Mouse (Mus musculus) forebrain, embryonic 14.5 days (tissue): ENCODE measurements around the gene Gm20388. TPM values are rescaled to one million over a fixed set of nuclear protein-coding genes. Genes with fewer than 3 reads are reported as not detected.

Source experiments
- ATAC-seq: fragments of 200-750 bp; cut with Nextera tagmentation; 2 replicates; pipeline ENCODE4 v1.8.0; 2017; ENCODE audit warnings: mild to moderate bottlenecking, moderate library complexity
- DNase-seq: peaks from one replicate; pipeline ENCODE4 v3.0.0-alpha.2; 2015; ENCODE audit warnings: low spot score
- H3K27ac ChIP-seq: fragments of 300-500 bp; sonication (generic); 2 replicates; pipeline ENCODE4 v1.5.1; 2014; ENCODE audit warnings: low read depth, mild to moderate bottlenecking, control low read depth, low read length, moderate library complexity
- H3K27me3 ChIP-seq: fragments of 300-500 bp; sonication (generic); replicated peaks from 2 replicates; pipeline ENCODE4 v1.6.1; 2014; ENCODE audit warnings: low read length, control low read depth, mixed read lengths; ENCODE audit not compliant: control insufficient read depth, insufficient read depth
- H3K36me3 ChIP-seq: fragments of 300-500 bp; sonication (generic); 2 replicates; pipeline ENCODE4 v1.6.1; 2014; ENCODE audit warnings: low read length, control low read depth; ENCODE audit not compliant: control insufficient read depth, insufficient read depth
- H3K4me1 ChIP-seq: fragments of 300-500 bp; sonication (generic); 2 replicates; pipeline ENCODE4 v1.6.1; 2014; ENCODE audit warnings: antibody characterized with exemption, low read length, control low read depth; ENCODE audit not compliant: control insufficient read depth, insufficient read depth
- H3K4me2 ChIP-seq: fragments of 300-500 bp; sonication (generic); 2 replicates; pipeline ENCODE4 v1.6.1; 2014; ENCODE audit warnings: mild to moderate bottlenecking, control low read depth, low read length
- H3K4me3 ChIP-seq: fragments of 300-500 bp; sonication (generic); 2 replicates; pipeline ENCODE4 v1.5.1; 2014; ENCODE audit warnings: low read depth, low read length, control low read depth
- H3K9ac ChIP-seq: fragments of 300-500 bp; sonication (generic); 2 replicates; pipeline ENCODE4 v1.6.1; 2014; ENCODE audit warnings: mild to moderate bottlenecking, low read length, control low read depth, moderate library complexity
- H3K9me3 ChIP-seq: fragments of 300-500 bp; sonication (generic); replicated peaks from 2 replicates; pipeline ENCODE4 v1.6.1; 2016; ENCODE audit warnings: low read length, control low read depth, mixed read lengths; ENCODE audit not compliant: control insufficient read depth
- WGBS: fragments of 180-500 bp; shearing (Covaris S2); extraction: QIAGEN DNeasy Blood & Tissue Kit; methylation state at CpG from one replicate; pipeline ENCODE4 v1.1.7; 2014; 5-methylcytosine and 5-hydroxymethylcytosine counted together
- polyA plus RNA-seq: library from polyadenylated mRNA; unstranded; fragments of >200 nt; fragmentation: Nextera tagmentation; extraction: Ambion mirVana; gene quantifications from 2 replicates; pipeline ENCODE4 v1.2.1, GENCODE M21; 2014

Gm20388 gene
- polyA plus RNA-seq, 1 experiment from 2014 or later = 7.4 TPM

- 0 out of 2 replicates have a peak, but pooled peaks cover 5% of the 10 kb centered on the region for H3K36me3 ChIP-seq
- ATAC-seq = no peak
- H3K4me2 ChIP-seq = peak overlapping the region; percentile 85
- DNase-seq = peak; percentile 59
- no peaks in the 10 kb centered on the region for H3K9me3 ChIP-seq
- H3K27me3 ChIP-seq = peaks cover 19% of the 10 kb centered on the region
- peak overlapping the region; percentile 95 for H3K27ac ChIP-seq
- peak overlapping the region; percentile 73 for H3K4me3 ChIP-seq
- WGBS = 66% methylated on average over 17 of the region's 17 CpGs
- peaks cover 30% of the 10 kb centered on the region for H3K4me1 ChIP-seq
- H3K9ac ChIP-seq = peak overlapping the region; percentile 88
Observed at GRCm38 (mm10) chr8:122675596-122676420, 2765.2 kb downstream of the Gm20388 start.

DNA sequence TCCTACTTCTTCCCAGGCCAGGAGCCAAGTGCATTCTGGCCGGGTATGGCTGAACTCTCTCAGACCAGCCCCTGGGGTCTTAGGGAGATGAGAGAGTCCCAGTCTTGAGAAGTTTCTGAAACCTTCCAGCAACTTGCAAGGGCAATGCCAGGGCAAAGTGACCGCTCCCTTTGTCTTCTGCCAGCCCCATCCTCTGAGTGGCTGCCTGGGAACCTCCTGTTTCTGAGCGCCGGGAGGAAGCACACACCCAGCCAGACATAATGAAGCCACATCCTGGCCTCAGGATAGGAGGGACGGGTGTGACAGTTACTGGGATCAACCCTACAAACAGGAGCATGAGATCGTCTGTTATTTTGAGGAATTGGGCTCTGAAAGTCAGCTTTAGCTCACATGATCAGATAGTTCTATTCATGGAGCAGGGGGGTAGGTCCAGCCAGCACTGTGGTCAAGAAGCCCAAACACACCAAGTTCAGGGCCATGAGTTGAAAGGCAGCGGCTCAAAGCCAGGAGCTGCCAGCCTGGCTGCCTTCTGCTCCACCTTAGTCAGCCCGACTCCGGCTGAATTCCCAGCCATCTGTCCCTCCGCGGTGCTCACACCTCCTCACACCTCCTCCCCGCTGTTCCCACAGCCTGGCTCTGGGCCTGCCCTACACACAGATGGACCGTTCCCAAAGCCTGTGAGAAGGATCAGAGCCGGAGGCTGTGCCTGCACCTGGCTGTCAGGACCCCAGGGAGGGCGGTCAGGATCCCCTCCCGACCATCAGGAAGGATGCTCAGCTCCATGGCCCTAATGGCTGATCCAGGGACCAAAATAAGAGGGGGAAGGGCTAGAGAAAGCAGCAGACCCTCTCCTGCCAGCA lies 2766.2 kb downstream of the Gm20388 start:
- H3K36me3 ChIP-seq = 0 out of 2 replicates have a peak, but pooled peaks cover 5% of the 10 kb centered on the region
- peaks cover 30% of the 10 kb centered on the region for H3K4me1 ChIP-seq
- H3K27me3 ChIP-seq = peaks cover 21% of the 10 kb centered on the region

DNA sequence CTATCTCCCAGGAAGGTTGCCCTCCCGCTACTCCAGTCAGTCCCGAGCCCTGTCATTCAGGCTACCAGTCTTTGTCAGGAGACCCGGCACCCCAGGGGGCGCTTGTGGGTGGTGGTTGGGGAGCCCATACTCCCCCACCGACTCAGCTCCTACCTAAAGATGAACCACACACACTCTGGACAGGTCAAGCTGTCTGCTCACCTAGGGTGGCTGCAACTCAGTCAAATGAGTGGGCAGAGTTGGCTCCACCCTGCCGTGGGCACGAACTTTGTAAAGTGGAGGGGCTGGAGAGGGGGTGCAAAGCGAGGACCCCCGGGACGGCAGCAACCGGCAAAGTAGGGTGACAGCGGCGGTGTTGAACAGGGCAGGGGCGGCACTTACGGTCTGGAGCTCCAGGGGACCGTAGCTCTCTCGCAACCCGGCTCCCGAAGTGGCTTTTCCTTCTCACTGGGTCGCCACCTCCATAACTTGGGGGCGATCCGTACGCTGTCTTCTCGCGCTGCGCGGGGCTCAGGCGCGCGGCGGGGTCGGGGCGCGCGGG lies 2766.9 kb downstream of the Gm20388 start:
- peaks cover 24% of the 10 kb centered on the region for H3K27me3 ChIP-seq
- peak overlapping the region; percentile 95 for H3K27ac ChIP-seq
- peaks cover 30% of the 10 kb centered on the region for H3K4me1 ChIP-seq
- H3K4me3 ChIP-seq = peak overlapping the region; percentile 73
- under 1% methylated on average over 35 of the region's 35 CpGs for WGBS
- H3K36me3 ChIP-seq = 0 out of 2 replicates have a peak, but pooled peaks cover 5% of the 10 kb centered on the region
- H3K9me3 ChIP-seq = no peaks in the 10 kb centered on the region
- peak overlapping the region; percentile 88 for H3K9ac ChIP-seq
- ATAC-seq (peak; percentile 21), DNase-seq (no peak)
- peak overlapping the region; percentile 85 for H3K4me2 ChIP-seq

More for the DNA sequence above, 2766.2 kb downstream of the Gm20388 start:
- Histone ChIP-seq H3K4me2 (peak overlapping the region; percentile 85), H3K9ac (peak overlapping the region; percentile 88), H3K27ac (peak overlapping the region; percentile 95), H3K4me3 (peak overlapping the region; percentile 73), H3K9me3 (no peaks in the 10 kb centered on the region)
- WGBS = 17% methylated on average over 16 of the region's 16 CpGs
- DNase-seq (peak; percentile 86), ATAC-seq (peak; percentile 50)

DNA sequence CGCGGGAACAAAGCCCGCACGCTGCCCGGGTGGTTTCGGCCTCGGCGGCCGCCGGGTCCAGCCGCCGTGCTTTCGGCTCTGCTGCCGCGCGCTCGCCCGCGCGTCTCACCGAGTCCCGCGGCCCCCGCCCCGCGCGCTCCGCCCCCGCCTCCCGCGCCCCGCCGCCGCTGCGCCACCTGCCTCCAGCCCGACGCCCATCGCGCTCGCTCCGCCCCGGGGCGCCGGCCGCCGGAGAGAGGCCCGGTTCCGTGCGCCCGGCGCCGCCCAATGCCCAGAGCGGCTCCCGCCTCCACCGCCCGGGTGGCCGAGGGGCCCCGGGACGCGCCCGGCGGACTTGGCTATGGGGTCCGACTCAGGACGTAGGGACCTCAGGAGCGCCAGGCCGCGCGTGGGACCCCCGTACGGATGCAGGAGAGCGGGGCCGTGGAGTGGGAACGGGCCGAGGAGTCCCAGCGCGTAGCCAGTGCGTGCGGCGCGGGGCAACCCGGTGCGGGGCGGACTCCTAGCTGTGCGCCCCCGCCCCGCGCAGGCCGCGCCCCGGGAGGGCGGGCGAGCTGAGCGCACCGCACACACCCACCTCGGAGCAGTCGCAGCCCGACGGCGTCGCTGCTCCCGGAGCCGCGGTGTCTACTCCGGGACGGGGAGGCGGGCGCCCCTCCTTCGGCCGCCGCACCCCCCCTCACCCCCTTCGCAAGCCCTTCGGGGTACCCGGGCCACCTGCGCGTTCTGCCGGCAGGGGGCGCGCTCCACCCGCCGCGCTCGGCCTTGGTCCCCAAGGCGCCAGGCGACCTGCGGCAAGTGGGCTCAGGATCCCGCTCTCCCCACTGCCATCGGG lies 2767.6 kb downstream of the Gm20388 start:
- Histone ChIP-seq H3K36me3 (0 out of 2 replicates have a peak, but pooled peaks cover 2% of the 10 kb centered on the region), H3K9me3 (no peaks in the 10 kb centered on the region), H3K27me3 (peaks cover 21% of the 10 kb centered on the region), H3K9ac (peak overlapping the region; percentile 88), H3K27ac (peak overlapping the region; percentile 95), H3K4me1 (peaks cover 28% of the 10 kb centered on the region), H3K4me2 (peak overlapping the region; percentile 85), H3K4me3 (peak overlapping the region; percentile 73)
- under 1% methylated on average over 88 of the region's 127 CpGs for WGBS
- peak; percentile 91 for DNase-seq
- ATAC-seq = peak; percentile 87

- ATAC-seq = no peak
- peaks cover 19% of the 10 kb centered on the region for H3K27me3 ChIP-seq
- H3K36me3 ChIP-seq = no peaks in the 10 kb centered on the region
- 0 out of 2 replicates have a peak overlapping the region, but pooled peaks have one; percentile 95 for H3K27ac ChIP-seq
- H3K4me1 ChIP-seq = peaks cover 26% of the 10 kb centered on the region
- no peak for DNase-seq
- WGBS = 1% methylated on average over 14 of the region's 14 CpGs
- H3K9ac ChIP-seq = peak overlapping the region; percentile 88
- peak overlapping the region; percentile 73 for H3K4me3 ChIP-seq
- H3K9me3 ChIP-seq = no peaks in the 10 kb centered on the region
- peak overlapping the region; percentile 85 for H3K4me2 ChIP-seq
Observed at GRCm38 (mm10) chr8:122678896-122679210, 2768.2 kb downstream of the Gm20388 start.

GRCm38 (mm10) chr8:122679325-122679920 lies 2768.8 kb downstream of the Gm20388 start:
- H3K4me1 ChIP-seq = peaks cover 26% of the 10 kb centered on the region
- no peaks in the 10 kb centered on the region for H3K36me3 ChIP-seq
- DNase-seq = no peak
- peaks cover 19% of the 10 kb centered on the region for H3K27me3 ChIP-seq
- peak overlapping the region; percentile 73; the same call in 1 of the 2 replicates for H3K4me3 ChIP-seq
- WGBS = 31% methylated on average over 11 of the region's 11 CpGs
- 0 out of 2 replicates have a peak overlapping the region, but pooled peaks have one; percentile 27 for H3K27ac ChIP-seq
- H3K9me3 ChIP-seq = no peaks in the 10 kb centered on the region
- peak overlapping the region; percentile 88; the same call in 1 of the 2 replicates for H3K9ac ChIP-seq
- ATAC-seq = no peak
- H3K4me2 ChIP-seq = peak overlapping the region; percentile 85

DNA sequence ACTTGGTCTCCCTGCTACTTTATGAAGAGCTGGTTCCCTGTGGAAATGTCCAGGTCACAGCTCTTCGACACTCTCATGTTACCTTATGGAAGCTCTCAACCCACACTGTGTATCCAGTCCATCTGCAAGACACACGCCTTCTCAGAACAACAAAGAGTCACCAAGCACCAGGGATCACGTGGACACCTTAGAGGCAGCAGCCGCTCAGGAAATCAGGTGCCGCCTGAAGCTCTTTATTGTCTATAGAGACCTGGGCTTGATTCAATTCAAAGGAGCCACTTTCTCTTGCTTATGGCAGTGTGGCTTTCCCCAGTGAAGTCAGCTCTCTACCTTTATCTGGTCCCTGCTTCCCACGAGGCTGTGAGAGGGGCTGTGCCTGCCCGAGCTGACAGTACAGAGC lies 2769.5 kb downstream of the Gm20388 start:
- peaks cover 24% of the 10 kb centered on the region for H3K4me1 ChIP-seq
- H3K9ac ChIP-seq = peak overlapping the region; percentile 30; the same call in 1 of the 2 replicates
- WGBS = 32% methylated on average over 7 of the region's 7 CpGs
- no peak overlapping the region for H3K4me3 ChIP-seq
- H3K27ac ChIP-seq = no peak overlapping the region
- no peaks in the 10 kb centered on the region for H3K9me3 ChIP-seq
- H3K36me3 ChIP-seq = no peaks in the 10 kb centered on the region
- DNase-seq = peak; percentile 37
- H3K4me2 ChIP-seq = no peak overlapping the region
- no peak for ATAC-seq
- H3K27me3 ChIP-seq = peaks cover 19% of the 10 kb centered on the region
